Mouse (Mus musculus) cerebellum, postnatal 4 days (tissue): Measurements from ENCODE around the gene Gm4836.
"Not testable (repeated sequence)": the region's sequence is repeated elsewhere in the genome, so short reads cannot be mapped to it uniquely, and the experiment has no call there.

ENCODE experiments used
- DNase-seq, 2 experiments: peaks; one replicate each; pipeline ENCODE4 v3.0.0; 2022; ENCODE audit warnings: low spot score in 2 of 2, mixed read lengths in 1 of 2

The Gm4836 gene

GRCm38 (mm10) chrX:28293532-28293931, at the start of gene Gm4836:
Gm4836 (minus strand) TSS chrX:28293632.
- DNase-seq = not testable (repeated sequence)
